Mouse (Mus musculus) cerebellum, postnatal 14 days (tissue): Measurements from ENCODE around the gene Zkscan3.

Experiments
- DNase-seq, 2 experiments: peaks; one replicate each; pipeline ENCODE4 v3.0.0; 2021; ENCODE audit warnings: mixed read lengths in 2 of 2

The Zkscan3 gene

GRCm38 (mm10) chr13:21402287-21402846 is at the start of gene Zkscan3:
Zkscan3 (minus strand) TSS chr13:21402755.
- DNase-seq, result peak; percentile 91 to 92

GRCm38 (mm10) chr13:21447856-21448614 is 45.5 kb upstream of the Zkscan3 start:
- DNase-seq, result no peak

GRCm38 (mm10) chr13:21446796-21447195 is 44.2 kb upstream of the Zkscan3 start:
- DNase-seq, result no peak

GRCm38 (mm10) chr13:21441207-21441572 is 38.6 kb upstream of the Zkscan3 start:
- no peak for DNase-seq

GRCm38 (mm10) chr13:21440503-21441206 is 38.1 kb upstream of the Zkscan3 start, which contains the start of gene Pgbd1:
Pgbd1 (minus strand) TSS chr13:21441058.
- peak; percentile 88 to 92 for DNase-seq

- no peak for DNase-seq
These were observed 32.9 kb upstream of the Zkscan3 start for GRCm38 (mm10) chr13:21435476-21435875.

- no peak for DNase-seq
These were observed 25.1 kb upstream of the Zkscan3 start for GRCm38 (mm10) chr13:21427631-21428030.

- DNase-seq, result no peak
These were observed 20.7 kb upstream of the Zkscan3 start for GRCm38 (mm10) chr13:21423301-21423700.

GRCm38 (mm10) chr13:21418865-21419264 is 16.3 kb upstream of the Zkscan3 start:
- DNase-seq, result no peak

GRCm38 (mm10) chr13:21417298-21418010 is 14.9 kb upstream of the Zkscan3 start:
- no peak for DNase-seq

GRCm38 (mm10) chr13:21415750-21416149 is 13.2 kb upstream of the Zkscan3 start:
- no peak for DNase-seq

- DNase-seq, result no peak
These were observed 12.7 kb upstream of the Zkscan3 start for GRCm38 (mm10) chr13:21415266-21415665.

GRCm38 (mm10) chr13:21414231-21415212 is 12.0 kb upstream of the Zkscan3 start:
- no peak for DNase-seq

GRCm38 (mm10) chr13:21408805-21409459 is 6.4 kb upstream of the Zkscan3 start:
- peak; percentile 8 to 9 for DNase-seq

- peak; percentile 86 to 87 for DNase-seq
These were observed 5.6 kb upstream of the Zkscan3 start for GRCm38 (mm10) chr13:21407969-21408804.

- no peak for DNase-seq
These were observed 4.8 kb upstream of the Zkscan3 start for GRCm38 (mm10) chr13:21407341-21407740.

- no peak for DNase-seq
These were observed 293 bp upstream of the Zkscan3 start for GRCm38 (mm10) chr13:21402848-21403247.

GRCm38 (mm10) chr13:21401636-21402286 is 794 bp downstream of the Zkscan3 start:
- DNase-seq, result no peak

- no peak for DNase-seq
These were observed 1.4 kb downstream of the Zkscan3 start for GRCm38 (mm10) chr13:21401166-21401565.

GRCm38 (mm10) chr13:21397486-21397885 is 5.1 kb downstream of the Zkscan3 start:
- DNase-seq, result no peak
